Mouse (Mus musculus): Measurements from ENCODE around the gene Ccr3.

DNA sequence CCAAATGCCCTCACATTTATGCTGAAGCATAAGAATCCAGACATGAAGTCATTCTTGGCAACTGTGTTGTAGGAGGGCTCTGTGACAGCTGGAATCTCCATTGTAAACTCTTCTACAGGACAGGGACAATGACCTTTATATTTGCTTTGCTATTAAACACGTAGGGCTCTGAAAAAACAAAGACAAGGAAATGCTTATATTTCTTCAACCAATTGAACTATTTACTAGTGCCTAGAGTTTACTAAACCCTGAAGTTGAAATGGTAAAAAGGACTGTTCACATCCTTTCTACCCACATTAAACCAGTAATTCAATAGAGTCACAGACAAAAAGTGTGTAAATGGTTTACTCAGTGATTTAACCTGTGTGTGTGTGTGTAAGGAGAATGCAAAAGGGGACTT, 43.5 kb upstream of the Ccr3 start, which contains the start of gene Ccr1l1:
- TF ChIP-seq CTCF (IDR thresholded peaks at IDR 0.05; ENCODE audit: borderline replicate concordance, extremely low read depth, insufficient read depth, insufficient read length) (no peak), POLR2A (IDR thresholded peaks at IDR 0.05; ENCODE audit: borderline replicate concordance, extremely low read depth, insufficient read depth, insufficient read length, poor library complexity, severe bottlenecking) (no peak)

Measured in brain, embryonic 14.5 days (tissue).